Mouse (Mus musculus): ENCODE results near the gene Abhd14b. TPM values are rescaled to one million over a fixed set of nuclear protein-coding genes. Genes with fewer than 3 reads are reported as not detected.

The Abhd14b gene
- 1 to 10 TPM; 4.6 to 6.5 TPM for total RNA-seq (2021)
- long read RNA-seq, experiment 1, transcript Abhd14b-201 (4 exons, 1,745 nt): major isoform, 6 of 10 reads
- long read RNA-seq, experiment 1, partial matches to known transcripts: 2 of 10 reads
- long read RNA-seq, experiment 1, other reads (novel, unspliced or antisense): 1 of 10 reads
- long read RNA-seq, experiment 2, partial matches to known transcripts: 2 of 4 reads
- long read RNA-seq, experiment 2, other reads (novel, unspliced or antisense): 0 of 4 reads

DNA sequence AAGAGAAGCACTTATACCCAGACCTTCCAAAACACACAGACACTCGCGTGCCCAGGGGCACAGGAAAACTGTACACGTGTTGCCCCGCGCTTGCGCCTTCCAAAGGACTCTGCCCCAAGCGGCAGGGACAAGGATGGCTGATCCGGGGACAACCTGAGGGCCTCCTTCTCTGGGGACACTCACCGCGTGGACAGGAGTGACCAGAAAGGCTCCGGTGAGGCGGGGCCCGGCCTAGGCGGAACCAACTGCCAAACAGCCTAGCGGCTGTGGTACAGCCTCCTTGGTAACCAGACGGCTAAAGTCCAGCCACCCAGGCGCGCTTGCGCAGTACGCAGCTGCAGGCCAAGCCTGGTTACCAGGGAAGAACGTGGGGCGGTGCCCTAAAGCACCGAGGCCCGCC, at the start of gene Abhd14b, which contains the start of gene Abhd14a:
TSS of gene Abhd14b (plus strand) at position 112 of the 400 bp plus-strand sequence.
TSS of gene Abhd14a (minus strand) at position 331 of the 400 bp plus-strand sequence.
- peak; percentile 96 for DNase-seq
- intact Hi-C loops (cut with DNase I; ENCODE audit: low total_unique reads): no loop called here

DNA sequence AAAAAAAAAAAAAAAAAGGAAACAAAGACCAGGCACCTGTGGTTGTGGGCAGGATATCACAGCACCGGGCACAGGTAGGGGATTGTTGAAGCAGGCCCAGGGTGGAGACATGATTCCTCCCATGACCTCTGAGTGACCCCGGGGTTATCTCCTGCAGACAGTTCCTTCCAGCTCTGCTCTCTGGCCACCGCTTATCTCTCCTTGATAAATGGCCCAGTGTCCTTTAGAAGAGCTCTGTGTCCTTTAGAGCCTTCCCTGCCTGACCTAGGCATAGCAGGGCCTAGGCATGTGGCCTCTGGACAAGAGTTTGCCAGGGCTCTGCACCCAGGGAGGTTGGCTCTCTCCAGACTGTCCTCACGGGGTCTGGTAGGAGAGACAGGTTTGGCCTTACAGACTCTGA, 49.5 kb upstream of the Abhd14b start:
- DNase-seq: no peak
- intact Hi-C loops (cut with DNase I; ENCODE audit: low total_unique reads): no loop called here

DNA sequence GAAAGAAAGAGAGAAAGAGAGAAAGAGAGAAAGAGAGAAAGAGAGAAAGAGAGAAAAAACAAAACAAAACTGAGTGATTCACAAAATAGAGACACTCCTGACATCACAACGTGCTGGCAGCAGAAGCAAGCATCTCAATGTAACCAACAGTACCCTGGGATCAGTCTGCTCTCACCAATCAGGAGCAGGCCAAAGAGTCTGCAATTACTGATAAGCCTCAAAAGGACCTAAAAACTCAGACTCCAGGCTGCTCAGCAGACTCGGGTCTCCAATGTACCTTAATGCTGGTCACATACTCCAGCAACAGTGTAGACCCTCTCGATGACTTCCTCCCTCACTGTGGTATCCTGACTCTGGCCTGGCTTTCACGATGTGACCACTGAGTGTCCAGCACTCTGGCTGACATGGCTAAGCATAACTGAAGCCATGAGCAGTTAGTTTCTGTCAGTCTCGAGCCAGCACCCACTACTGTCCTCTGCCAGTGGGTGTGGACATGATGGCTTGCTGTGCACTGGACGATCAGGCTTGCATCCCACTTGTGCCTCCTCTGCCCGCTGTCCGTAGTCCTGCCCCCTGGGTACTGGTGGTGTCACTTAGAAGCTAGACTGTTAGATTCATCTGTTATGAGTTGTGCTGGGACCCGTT, 48.5 kb upstream of the Abhd14b start:
- intact Hi-C loops (cut with DNase I; ENCODE audit: low total_unique reads): no loop called here
- DNase-seq: no peak

DNA sequence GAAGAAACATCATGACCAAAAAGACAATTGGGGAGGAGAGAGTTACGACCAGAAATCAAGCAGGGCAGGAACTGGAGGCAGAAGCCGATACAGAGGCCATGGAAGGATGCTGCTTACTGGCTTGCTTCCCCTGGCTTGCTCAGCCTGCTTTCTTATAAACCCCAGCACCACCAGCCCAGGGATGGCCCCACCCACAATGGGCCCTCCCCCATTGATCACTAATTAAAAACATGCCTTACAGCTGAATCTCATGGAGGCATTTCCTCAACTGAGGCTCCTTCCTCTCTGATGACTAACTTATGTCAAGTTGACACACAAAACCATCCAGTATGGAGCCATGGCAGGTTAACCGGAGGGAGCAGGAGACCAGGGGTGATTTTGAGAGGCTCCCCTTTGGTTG, 47.5 kb upstream of the Abhd14b start:
- intact Hi-C loops (cut with DNase I; ENCODE audit: low total_unique reads): no loop called here
- DNase-seq: no peak

DNA sequence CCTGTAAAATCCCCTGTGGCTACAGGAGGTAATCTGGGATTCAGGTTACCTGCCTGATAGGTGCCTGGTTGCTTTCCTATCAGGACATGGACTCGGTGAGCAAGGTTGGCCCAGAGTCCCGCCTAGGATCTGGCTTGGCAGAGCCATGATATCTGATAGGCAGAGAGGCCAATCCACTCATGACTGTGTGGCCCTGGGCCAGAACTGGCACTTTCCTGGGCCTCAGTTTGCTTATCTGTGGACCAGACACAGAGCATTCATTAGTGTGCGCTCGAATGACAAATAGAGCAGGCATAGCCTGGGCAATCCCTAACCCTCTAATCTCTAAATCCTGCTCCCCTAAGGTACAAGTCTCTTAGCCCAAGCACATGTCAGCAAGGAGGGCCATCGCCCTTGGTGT, 45.1 kb upstream of the Abhd14b start:
- no peak for DNase-seq
- intact Hi-C loops (cut with DNase I; ENCODE audit: low total_unique reads): no loop called here

DNA sequence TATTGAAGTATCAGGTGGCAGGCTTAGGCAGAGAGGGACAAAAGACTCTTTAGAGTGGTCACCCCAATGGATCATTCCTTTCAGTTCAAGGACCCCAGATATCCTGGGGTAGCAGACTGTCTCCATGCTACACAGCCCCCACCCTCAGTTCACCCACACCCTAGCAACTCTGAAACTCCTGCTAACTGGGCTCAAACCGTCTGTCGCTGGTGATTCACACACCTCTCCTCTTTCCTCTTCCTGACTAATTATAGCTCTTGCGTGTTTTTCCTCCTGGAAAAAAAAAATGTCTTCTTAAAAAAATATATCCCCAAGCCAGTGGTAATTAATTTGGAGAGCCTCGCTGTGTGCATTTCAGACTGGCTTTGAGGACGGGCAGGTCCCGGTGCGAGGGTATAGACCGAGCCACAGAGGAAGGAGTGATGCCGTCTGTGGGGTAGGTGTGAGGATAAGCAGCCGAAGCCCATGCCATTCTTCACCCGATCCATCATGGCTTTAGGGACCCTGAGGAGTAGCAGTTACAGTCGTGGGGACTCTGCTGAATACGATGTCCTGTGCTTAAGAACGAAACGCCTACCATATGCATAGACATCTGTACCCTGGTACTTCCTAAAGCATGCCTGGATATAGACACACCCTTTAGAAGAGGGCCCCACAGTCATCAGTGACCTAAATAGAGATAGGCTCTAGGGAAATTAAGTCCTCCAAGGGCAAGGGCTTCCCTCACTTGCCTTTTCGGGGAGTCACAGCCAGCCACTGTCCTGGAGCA, 44.5 kb upstream of the Abhd14b start:
- intact Hi-C loops (cut with DNase I; ENCODE audit: low total_unique reads): no loop called here
- DNase-seq: no peak

DNA sequence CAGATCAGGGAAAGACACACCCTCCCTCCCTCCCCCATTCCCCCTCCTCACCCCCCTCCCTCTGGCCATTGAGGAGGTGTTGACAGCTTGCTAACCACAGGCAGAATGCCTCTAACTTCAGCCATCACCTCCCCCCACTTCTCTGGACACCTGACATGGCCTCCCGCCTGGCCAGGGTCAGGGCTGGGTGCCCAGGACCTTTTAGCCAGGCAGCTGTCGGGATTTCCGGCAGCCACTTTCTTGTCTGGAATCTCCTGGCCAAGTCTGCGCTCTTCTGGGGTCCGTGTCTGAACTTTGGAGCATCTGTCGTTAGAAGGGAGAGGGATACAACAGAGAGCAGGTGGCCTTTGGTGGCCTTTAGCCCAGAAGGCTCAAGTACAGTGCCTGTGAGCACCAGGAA, 42.0 kb upstream of the Abhd14b start:
- DNase-seq: peak; percentile 82
- intact Hi-C loops (cut with DNase I; ENCODE audit: low total_unique reads): no loop called here

DNA sequence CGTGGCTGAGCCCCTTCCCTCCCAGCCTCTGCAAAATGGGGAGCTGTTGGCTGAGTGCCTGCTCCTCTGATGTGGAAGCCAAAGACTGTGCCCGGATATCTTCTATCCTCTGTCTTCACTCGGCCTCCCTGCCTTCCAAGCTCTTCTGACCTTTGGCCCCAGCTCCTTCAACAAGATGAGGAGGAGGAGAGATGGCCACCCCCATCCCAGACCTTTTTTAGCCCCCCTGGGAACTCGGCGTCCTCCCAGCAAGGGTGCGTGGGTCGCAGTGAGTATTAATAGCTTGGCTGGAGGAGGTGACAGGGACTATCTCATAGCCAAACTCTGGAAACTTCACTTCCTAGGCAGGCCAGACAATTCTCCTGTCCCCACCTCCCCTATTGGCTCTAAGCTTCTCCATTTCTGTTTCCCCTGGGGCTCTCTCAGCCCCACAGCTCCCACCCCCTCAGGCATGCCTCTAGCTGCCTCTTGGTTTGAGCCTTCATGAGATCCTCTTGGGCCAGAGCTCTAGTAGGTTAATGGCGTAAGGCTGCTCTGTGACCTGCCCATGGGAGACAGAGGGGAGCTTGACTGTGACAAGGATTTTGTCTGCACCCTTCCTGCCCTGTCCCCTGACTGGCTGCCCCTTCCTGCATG, 40.7 kb upstream of the Abhd14b start:
- intact Hi-C loops (cut with DNase I; ENCODE audit: low total_unique reads): no loop called here
- DNase-seq: no peak

DNA sequence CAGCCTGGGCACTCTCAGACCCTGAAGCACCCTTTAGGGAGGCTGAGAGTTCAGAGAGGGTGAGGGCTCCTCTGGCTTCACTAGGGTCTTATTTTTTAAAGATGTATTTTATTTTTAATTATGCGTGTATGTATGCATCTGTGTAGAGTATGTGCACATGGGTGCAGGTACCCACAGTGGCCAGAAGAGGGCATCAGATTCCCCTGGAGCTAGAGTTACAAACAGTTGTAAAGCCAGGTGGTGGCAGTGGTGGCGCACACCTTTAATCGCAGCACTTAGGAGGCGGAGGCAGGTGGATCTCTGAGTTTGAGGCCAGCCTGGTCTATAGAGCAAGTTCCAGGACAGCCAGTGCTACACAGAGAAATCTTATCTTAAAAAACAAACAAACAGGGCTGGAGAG, 38.2 kb upstream of the Abhd14b start:
- no peak for DNase-seq
- intact Hi-C loops (cut with DNase I; ENCODE audit: low total_unique reads): no loop called here

DNA sequence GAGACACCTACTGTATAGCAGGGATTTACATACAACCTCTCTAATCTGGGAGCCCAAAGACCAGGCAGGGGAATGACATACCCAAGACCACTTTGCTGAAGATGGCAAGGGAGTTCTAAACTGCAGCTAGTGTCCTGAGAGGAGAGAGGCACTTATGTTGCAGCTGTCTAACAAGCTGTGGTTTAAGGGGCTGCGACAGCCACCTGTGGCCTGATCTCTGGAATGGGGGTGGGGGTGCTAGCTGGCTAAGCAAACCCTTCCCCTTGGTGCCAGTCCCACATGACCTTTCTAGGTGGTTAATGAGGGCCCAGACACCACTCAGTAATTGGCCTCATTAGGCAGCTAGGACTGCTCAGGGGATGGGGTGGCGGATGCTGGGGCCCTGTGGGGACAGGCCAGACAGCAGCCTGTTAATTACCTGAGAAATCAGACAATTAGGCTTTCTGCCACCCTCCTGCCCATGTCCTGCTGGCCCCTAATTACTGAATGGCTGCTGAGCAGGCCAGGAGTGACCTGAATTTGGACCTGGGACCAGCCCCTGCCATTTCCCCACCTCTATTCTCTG, 37.1 kb upstream of the Abhd14b start:
- intact Hi-C loops (cut with DNase I; ENCODE audit: low total_unique reads): no loop called here
- DNase-seq: no peak

DNA sequence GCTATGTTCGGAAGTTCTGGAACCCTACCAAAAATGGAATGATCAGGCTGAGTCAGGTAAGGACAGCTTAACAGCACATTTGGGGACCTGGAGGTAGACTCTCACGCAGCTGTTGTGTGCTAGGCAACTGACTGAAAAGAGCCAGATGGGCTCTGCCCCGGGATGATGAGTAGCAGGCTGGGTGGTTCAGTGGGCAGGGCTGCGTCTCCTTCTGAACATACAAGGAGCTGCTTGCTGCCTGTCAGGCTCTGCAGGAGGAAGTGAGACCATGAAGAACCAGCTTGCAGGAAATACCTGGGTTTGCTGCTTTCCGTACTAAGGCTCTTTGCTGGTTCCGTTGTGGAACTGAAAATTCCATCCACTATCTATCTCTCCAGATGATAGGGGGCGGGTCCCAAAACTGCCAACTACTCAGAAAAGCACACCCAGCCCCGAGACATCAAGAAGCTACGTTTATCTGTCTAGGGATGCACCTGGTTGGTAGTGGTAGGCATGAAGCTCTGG, 36.1 kb upstream of the Abhd14b start:
- no peak for DNase-seq
- intact Hi-C loops (cut with DNase I; ENCODE audit: low total_unique reads): no loop called here

DNA sequence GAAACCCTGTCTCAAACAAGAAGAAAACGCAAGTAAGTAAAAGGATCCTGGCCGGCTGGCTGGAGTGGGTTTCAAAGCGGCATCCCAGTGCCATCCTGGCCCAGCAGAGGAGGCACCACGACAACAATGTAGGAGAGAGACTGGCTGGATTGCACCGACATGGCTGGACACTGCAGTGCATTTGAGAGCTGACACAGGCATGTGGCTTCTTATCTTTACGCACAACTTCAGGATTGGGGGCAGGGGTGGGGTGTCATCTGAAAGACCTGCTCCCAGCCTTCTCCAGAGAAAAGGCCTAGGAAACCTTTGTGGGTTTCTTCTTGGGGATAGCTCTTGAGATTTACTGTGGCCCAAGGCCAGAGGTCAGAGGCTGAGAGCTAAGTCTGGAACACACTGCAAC, 35.5 kb upstream of the Abhd14b start:
- intact Hi-C loops (cut with DNase I; ENCODE audit: low total_unique reads): no loop called here
- no peak for DNase-seq

DNA sequence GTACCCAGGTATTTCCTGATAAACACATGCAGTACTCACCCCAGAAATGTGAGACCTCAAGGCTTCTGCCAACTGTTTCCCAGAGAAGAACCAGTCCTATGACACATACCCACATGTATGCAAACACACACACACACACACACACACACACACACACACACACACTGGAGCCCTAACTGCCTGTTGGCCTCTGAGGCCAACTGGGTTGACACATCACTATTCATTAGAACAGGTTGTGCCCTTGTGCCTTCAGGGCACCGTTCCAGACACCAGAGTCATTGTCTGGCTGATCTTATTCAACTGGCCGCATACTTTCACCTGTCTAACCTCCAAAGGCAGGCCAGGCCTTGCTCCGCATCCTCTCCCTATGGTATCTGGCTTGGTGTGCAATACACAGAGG, 35.0 kb upstream of the Abhd14b start:
- no peak for DNase-seq
- intact Hi-C loops (cut with DNase I; ENCODE audit: low total_unique reads): no loop called here

DNA sequence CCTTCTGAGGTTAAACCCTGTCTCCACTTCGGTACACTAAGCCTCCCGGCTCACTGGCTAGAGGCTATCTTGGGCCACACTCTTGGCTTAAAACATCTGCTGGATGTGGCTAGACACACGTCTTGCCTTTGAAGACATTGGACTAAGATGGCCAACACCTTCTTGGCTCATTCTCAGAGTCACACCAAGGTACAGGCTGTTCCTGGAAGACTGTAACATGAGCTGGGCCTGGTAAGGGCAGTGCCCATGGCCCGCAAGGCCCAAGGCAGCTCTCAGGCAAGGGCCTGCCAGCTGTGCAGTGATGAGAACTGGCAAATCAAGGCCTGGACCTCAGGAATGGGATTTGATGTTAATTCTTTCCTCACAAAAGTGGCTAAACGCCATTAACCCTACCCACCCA, 33.7 kb upstream of the Abhd14b start:
- DNase-seq: peak; percentile 41
- intact Hi-C loops (cut with DNase I; ENCODE audit: low total_unique reads): no loop called here

DNA sequence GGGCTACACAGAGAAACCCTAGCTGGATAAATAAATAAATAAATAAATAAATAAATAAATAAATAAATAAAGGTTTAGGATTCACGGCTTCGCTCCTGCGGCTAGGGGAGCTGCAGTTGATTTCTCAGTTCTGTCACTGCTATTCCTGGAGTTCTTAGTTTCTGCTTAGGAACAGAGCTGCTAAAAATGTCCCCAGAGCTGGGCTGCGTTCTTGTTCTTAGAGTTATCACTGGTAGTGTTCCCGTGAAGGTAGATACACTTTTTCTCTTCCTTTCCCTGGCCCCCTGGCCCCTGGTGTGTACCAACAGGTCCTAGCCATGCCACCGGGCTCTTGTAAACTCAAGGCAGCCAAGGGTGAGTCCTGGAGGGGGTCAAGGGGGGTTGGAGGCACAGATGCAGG, 30.4 kb upstream of the Abhd14b start:
- intact Hi-C loops (cut with DNase I; ENCODE audit: low total_unique reads): loop anchor here (5.0 kb wide), 1 partner anchor 65 kb away; no protein-coding TSS in a partner anchor

DNA sequence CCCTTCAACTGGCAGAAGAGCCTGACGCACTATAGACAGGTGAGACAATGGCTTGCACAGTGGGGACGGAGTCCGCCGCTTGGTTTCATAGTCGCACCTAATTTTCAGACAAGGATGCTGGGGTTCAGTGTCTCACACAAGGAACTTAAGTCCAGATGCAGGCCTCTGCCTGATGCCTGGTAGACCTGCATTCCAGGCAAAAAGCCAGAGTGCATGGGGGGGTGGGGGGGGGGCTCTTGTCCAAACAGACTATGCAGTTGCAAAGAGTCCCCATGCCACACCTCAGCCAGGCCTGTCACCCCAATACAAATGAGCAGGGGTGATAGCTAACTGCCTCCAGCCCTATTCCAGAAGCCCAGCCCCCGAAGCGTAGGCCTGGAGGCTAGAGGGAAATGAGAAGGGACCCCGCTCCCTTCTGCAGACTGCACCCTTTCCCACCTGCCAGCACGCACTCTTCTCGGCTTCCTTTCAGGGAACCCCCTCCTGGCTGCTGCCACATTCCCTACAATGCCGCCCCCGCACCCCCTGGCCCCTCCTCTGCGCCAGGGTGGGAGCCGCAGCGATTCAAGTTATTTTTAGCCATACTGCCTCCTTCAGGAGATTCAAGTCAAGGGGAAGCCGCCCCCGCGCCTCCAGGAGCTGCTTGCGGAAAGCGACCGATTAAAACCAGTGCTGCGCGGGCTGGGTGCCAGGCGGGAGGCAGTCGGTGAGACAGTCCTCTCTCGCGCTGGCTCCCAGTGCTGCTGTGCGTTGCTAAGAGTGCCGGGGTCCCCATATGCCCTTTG, 29.2 kb upstream of the Abhd14b start:
- intact Hi-C loops (cut with DNase I; ENCODE audit: low total_unique reads): loop anchor here (5.0 kb wide), 1 partner anchor 66 kb away; no protein-coding TSS in a partner anchor
- peak; percentile 88 for DNase-seq

More for the DNA sequence above, 30.4 kb upstream of the Abhd14b start:
- DNase-seq: no peak

DNA sequence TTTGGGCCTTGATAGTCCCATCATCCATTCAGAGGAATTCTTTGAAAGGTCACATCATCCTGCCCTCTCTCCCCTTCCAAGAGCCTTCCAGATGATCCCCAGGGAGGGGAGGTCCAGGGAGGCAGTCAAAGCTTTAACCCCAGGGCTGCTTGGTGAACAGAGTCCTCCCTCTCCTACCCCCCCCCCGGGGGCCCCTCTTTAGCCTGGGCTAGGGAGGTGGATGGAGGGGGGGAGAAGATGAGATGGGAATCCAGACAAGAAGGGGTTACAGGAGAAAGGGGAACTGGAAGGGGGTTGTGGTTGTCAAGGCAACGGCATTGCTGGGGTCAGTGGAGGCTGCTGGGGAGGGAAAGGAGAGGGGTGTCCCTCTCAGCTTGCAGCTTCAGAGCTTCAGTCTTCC, 26.7 kb upstream of the Abhd14b start:
- intact Hi-C loops (cut with DNase I; ENCODE audit: low total_unique reads): loop anchor here (5.0 kb wide), 1 partner anchor 113 kb away; no protein-coding TSS in a partner anchor

DNA sequence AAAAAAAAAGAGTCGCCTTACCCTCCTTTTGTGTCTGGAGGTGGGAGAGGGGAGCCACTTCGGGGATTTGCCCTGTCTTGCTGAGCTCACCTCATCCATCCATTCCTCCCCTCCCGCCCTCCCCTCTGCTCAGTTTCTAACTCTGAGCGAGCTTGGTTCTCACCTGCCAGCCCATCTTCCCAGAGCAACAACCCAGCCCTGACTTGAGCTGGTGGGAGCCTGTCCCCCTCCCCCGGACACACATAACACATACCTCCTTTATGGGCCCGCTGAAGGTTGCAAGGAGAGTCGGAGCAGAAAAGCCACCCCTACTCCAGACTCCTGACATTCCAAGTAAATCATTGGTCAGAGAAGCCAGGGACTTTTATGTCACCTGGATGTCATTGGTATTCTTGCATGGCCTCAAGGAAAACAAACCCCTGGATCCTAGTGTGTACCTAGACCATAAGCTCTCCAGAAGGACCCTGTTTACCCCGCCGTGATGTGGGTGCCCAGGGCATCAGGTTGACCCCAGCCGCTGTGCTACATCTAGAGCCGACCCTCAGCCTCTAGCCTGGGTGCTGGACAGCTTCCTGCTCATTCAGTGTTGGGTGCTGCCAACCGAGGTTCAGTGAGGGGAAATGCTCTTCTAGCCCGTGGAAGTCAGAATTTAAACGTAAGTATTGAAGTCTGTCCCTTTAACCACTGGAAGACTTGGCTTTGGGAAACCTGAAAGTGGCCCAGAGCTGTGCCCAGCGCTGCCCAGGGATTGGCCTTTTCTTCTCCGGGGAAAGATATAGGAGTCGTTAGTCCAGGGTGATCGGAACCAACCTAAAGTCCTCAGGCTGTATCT, 26.0 kb upstream of the Abhd14b start:
- intact Hi-C loops (cut with DNase I; ENCODE audit: low total_unique reads): loop anchor here (5.0 kb wide), 1 partner anchor 114 kb away; no protein-coding TSS in a partner anchor
- DNase-seq: no peak

More for the DNA sequence above, 26.7 kb upstream of the Abhd14b start:
- no peak for DNase-seq

All from gastrocnemius, postnatal 14 days (tissue).